Mouse (Mus musculus): ENCODE results near the gene Gna15. TPM values are rescaled to one million over a fixed set of nuclear protein-coding genes. Genes with fewer than 3 reads are reported as not detected.

Gna15 gene
- total RNA-seq, 2 experiments from 2014 or later: 2.6 to 3.5 TPM

GRCm38 (mm10) chr10:81470454-81470853, 53.6 kb downstream of the Gna15 start:
- peak; percentile 59 to 66 for DNase-seq (ENCODE audit: low spot score in 2 of 2)

GRCm38 (mm10) chr10:81469253-81469652, 54.8 kb downstream of the Gna15 start:
- DNase-seq (ENCODE audit: low spot score in 2 of 2): peak; percentile 70 to 88

GRCm38 (mm10) chr10:81467670-81468235, 56.3 kb downstream of the Gna15 start:
- no peak for DNase-seq (ENCODE audit: low spot score in 2 of 2)

- no peak for DNase-seq (ENCODE audit: low spot score in 2 of 2)
Observed at GRCm38 (mm10) chr10:81466881-81467280, 57.1 kb downstream of the Gna15 start.

GRCm38 (mm10) chr10:81466066-81466465, 58.0 kb downstream of the Gna15 start:
- peak in 1 of 2 experiments; percentile 2 for DNase-seq (ENCODE audit: low spot score in 2 of 2)

- peak; percentile 1 to 2 for DNase-seq (ENCODE audit: low spot score in 2 of 2)
Observed at GRCm38 (mm10) chr10:81465265-81465645, 58.8 kb downstream of the Gna15 start.

GRCm38 (mm10) chr10:81464405-81465264, 59.4 kb downstream of the Gna15 start:
- DNase-seq (ENCODE audit: low spot score in 2 of 2): peak; percentile 6 to 29

- DNase-seq (ENCODE audit: low spot score in 2 of 2): peak in 1 of 2 experiments; percentile 1
Observed at GRCm38 (mm10) chr10:81463531-81463930, 60.5 kb downstream of the Gna15 start.

GRCm38 (mm10) chr10:81462917-81463316, 61.1 kb downstream of the Gna15 start:
- DNase-seq (ENCODE audit: low spot score in 2 of 2): peak; percentile 1 to 2

GRCm38 (mm10) chr10:81462415-81462804, 61.6 kb downstream of the Gna15 start:
- peak; percentile 2 to 4 for DNase-seq (ENCODE audit: low spot score in 2 of 2)

- peak; percentile 1 to 7 for DNase-seq (ENCODE audit: low spot score in 2 of 2)
Observed at GRCm38 (mm10) chr10:81461673-81462414, 62.2 kb downstream of the Gna15 start.

- DNase-seq (ENCODE audit: low spot score in 2 of 2): peak in 1 of 2 experiments; percentile 1
Observed at GRCm38 (mm10) chr10:81460951-81461350, 63.1 kb downstream of the Gna15 start.

- no peak for DNase-seq (ENCODE audit: low spot score in 2 of 2)
Observed at GRCm38 (mm10) chr10:81460471-81460870, 63.6 kb downstream of the Gna15 start.

- DNase-seq (ENCODE audit: low spot score in 2 of 2): no peak
Observed at GRCm38 (mm10) chr10:81459399-81459798, 64.6 kb downstream of the Gna15 start.

GRCm38 (mm10) chr10:81458267-81458666, 65.8 kb downstream of the Gna15 start:
- DNase-seq (ENCODE audit: low spot score in 2 of 2): peak in 1 of 2 experiments; percentile 1

GRCm38 (mm10) chr10:81457624-81458023, 66.4 kb downstream of the Gna15 start:
- peak in 1 of 2 experiments; percentile 1 for DNase-seq (ENCODE audit: low spot score in 2 of 2)

GRCm38 (mm10) chr10:81456983-81457563, 67.0 kb downstream of the Gna15 start:
- DNase-seq (ENCODE audit: low spot score in 2 of 2): peak in 1 of 2 experiments; percentile 1

GRCm38 (mm10) chr10:81455181-81455895, 68.7 kb downstream of the Gna15 start, which contains the start of gene Nfic:
TSS of gene Nfic (minus strand) at chr10:81455635.
- peak in 1 of 2 experiments; percentile 2 for DNase-seq (ENCODE audit: low spot score in 2 of 2)

- DNase-seq (ENCODE audit: low spot score in 2 of 2): peak in 1 of 2 experiments; percentile 1
Observed at GRCm38 (mm10) chr10:81454106-81454505, 69.9 kb downstream of the Gna15 start.

GRCm38 (mm10) chr10:81452947-81453288, 71.1 kb downstream of the Gna15 start:
- no peak for DNase-seq (ENCODE audit: low spot score in 2 of 2)

All from left cerebral cortex, adult 18-20 months (tissue).